16 mouse cellular contexts compared by ENCODE assay signal in the genomic region with DNA sequence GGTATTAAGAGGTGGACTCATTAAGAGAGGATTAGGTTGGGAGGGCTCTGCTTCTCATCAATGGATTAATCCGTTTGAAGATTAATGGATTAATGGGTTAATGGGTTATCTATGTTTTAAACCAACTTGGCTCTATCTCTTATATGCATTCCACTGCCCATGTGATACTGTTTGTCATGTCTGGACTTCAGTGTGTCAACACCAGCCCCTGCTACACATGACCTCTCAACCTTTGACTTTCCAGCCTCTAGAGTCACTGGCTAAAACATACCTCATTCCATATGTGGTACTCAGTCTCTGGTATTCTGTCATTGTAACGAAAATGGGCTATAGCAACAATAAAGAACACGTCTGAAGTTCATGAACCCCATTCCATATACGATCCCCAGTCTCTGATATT.
"Had no signal": no experiment of that assay in that cellular context is flagged by ENCODE, and none has a peak within 500 bp of the region (broad histone marks: within the 10 kb centered on the region; RNA-seq: fewer than 3 reads in every experiment).

No protein-coding gene starts in this region.

- ATAC-seq: intestine, postnatal 0 days; lung, postnatal 0 days had no signal

- H3K9me3 ChIP-seq: limb, embryonic 10.5 days; limb, embryonic 13.5 days; stomach, embryonic 15.5 days had no signal

- H3K4me3 ChIP-seq: layer of hippocampus, adult 2 months; limb, embryonic 10.5 days; limb, embryonic 13.5 days; stomach, embryonic 15.5 days had no signal

- H3K36me3 ChIP-seq: limb, embryonic 10.5 days; limb, embryonic 13.5 days; stomach, embryonic 15.5 days had no signal

- H3K27me3 ChIP-seq: limb, embryonic 13.5 days; stomach, embryonic 15.5 days had no signal

- DNase-seq: kidney, adult 2 months; kidney, postnatal 25 days; layer of hippocampus, adult 9-11 months; lung, embryonic 14.5 days; midbrain, embryonic 14.5 days; right cerebral cortex, postnatal 25 days; spleen, adult 18-20 months; thymus, postnatal 25 days had no signal

- H3K4me2 ChIP-seq: limb, embryonic 13.5 days; lung, embryonic 14.5 days; stomach, embryonic 15.5 days had no signal

- H3K4me1 ChIP-seq: stomach, embryonic 15.5 days had no signal

- H3K27ac ChIP-seq: kidney, postnatal 0 days; layer of hippocampus, adult 2 months; limb, embryonic 10.5 days; limb, embryonic 13.5 days; macrophage; stomach, embryonic 15.5 days had no signal

- H3K9ac ChIP-seq: limb, embryonic 13.5 days; lung, embryonic 14.5 days; stomach, embryonic 15.5 days had no signal
